Mouse (Mus musculus) adrenal gland, postnatal 25 days (tissue): ENCODE measurements at regions not wholly inside any gene's neighbourhood (a gene's known extent, or its start where the extent isn't known, plus 50 kb on each side); places are given as distances from the start of the nearest gene placed in this dataset.

Experiments
- DNase-seq: peaks from one replicate; pipeline ENCODE4 v3.0.0; 2021; ENCODE audit warnings: mixed read lengths

DNA sequence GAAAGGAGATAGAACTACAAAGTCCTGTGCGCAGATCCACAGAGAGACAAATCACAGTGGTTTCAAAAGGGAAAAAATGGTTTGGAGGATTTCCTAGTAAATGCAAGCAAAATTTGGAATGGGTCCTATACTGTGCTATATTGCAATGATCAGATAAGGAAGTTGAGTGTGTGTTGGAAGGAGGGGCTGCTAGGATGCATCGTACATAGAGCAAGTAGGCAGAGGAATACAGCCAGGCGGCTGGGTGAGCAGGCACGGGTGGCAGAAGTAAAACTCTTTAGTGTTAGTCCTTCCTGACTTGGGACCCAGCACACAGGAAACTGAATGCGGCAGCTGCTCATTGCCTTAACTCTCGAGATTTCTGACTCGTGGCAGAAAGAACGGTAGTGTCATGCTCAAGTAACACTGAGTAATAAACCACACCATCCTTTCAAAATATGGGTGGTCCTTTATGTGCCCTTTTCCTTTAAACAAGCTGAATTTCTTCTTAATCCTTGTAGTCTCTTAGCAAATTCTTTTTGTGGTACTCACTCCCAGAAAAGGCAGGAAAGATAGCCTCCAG, 87.0 kb upstream of the Itprid2 start:
- no peak for DNase-seq

- no peak for DNase-seq
Measured at GRCm38 (mm10) chr2:79549781-79550180, 85.4 kb upstream of the Itprid2 start.

- DNase-seq = no peak
Measured at GRCm38 (mm10) chr2:79550432-79550831, 84.7 kb upstream of the Itprid2 start.

DNA sequence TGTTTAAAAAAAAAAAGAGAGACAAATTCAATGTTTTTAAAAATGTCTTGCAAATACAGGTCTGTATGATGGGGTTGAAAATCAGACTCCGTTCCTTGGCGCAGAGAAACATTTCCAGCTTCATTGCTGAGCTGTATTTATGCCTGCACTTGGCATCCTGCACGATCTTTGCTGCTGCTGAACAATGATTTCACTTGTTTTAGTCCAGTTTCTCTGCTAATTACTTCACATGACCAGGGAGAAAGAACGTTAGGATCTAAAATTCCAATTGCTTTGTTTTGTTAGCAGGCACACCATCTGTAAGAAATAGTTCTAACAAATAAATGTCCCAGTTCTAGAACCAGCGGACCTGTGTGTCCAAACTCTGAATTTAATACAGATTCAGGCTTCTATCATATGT, 82.7 kb upstream of the Itprid2 start:
- no peak for DNase-seq

- no peak for DNase-seq
Measured at GRCm38 (mm10) chr2:79555395-79555794, 79.8 kb upstream of the Itprid2 start.

DNA sequence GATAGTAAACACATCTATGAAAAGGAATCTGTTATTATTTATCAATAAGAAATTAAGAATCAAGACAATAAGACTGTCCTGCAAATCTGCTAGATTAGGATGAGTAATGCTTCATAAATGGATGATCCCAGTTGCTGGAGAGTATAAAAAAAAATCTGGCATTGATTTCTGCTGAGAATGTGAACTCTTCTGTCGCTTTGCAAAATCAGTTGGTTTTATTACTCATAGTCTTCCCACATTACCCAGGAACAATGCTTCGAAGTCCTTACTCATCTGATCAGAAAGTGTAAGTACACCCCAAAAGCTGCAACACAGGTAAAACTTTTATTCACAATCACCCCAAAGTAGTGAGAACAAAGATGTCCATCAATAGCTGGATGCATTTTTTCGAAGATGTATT, 77.8 kb upstream of the Itprid2 start:
- no peak for DNase-seq

DNA sequence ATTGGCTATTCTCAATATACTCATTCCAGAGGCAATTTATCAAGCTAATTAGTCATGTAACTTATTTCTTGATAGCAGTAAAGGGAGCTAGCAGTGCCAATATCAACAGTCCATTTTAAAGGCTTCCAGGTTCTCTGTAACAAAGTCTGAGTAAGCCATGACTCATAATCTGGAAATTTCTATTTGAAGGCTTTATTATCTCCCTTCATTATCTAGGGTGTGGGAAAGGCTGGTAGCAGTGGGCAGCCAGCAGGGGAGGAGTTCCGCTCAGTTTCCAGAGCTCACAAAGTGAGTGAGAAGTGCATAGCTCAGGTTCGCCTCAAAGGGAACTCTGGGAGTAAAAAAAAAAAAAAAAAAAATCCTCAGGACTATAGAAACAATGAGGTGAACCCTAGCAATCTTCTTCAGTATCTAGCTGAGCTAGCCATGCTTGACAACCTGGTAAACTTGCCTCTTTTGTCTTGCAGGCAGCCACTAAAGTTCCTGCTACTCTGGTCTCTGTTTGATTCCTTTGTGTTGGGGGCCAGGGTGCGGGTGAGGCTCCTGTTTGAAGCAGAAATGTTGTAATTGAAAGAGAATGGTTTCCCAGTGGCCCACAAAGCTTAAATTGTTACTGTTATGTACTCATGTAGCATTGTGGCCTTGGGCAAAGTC, 68.7 kb upstream of the Itprid2 start:
- DNase-seq = no peak

DNA sequence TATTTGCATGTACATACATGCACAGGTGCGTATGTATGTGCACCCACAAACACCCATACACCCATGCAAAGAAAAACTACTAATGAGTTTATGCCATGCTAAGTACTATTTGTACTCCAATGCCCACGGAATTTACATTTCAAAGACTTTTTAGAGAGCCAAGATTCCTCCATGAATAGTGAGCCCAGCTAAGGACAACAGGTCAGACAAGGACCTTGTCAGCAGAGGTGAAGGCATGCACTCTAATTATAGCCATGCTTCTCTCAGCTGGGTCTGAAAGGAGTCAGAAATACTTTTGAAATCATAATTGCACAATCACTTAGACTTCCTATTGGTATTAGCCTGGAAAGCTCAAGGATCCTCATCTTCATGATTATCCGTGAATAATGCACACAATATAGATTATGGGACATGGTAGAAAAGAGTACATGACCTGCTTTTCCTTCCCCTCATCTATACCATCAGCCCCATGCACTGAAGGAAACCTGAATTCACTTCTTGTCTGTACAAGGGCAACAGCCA, 67.7 kb upstream of the Itprid2 start:
- DNase-seq = no peak

DNA sequence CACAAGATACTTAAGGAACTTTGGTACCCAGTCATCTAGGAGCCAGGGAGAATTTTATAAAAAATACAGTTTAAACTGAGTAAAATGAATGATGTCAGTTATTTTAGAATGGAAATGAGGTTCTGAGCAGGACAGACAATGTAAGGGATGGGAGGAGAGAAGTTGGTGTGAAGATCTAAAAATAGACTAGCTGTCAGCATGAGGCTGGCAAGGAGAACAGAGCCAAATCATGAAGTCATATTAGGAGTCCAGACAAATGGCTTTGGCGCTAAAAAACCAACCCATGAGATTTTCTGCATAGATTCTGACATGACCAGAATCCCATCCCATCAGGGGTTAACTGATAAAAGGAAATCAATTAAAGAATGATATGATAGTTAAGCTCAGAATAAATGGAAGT, 65.5 kb upstream of the Itprid2 start:
- DNase-seq = no peak

GRCm38 (mm10) chr2:79571910-79572309, 63.2 kb upstream of the Itprid2 start:
- no peak for DNase-seq

DNA sequence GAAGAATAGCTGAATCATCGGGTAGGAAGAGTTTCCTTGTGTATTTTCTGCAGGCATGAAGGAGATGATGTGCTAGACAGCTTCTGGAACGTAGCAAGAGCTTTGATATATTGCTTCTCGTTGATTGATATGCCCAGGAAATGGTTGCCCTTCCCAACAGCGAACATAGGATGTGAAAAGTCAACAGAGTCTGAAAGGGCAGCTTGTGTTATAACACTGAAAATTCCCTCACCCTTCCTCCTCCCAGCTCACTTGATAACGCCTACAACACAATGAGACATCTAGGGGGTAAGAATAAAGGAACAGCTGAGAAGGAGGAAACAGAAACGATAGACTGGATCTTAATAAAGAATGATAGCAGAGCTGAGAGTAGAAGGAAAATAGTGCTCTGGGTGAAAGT, 60.1 kb upstream of the Itprid2 start:
- no peak for DNase-seq

DNA sequence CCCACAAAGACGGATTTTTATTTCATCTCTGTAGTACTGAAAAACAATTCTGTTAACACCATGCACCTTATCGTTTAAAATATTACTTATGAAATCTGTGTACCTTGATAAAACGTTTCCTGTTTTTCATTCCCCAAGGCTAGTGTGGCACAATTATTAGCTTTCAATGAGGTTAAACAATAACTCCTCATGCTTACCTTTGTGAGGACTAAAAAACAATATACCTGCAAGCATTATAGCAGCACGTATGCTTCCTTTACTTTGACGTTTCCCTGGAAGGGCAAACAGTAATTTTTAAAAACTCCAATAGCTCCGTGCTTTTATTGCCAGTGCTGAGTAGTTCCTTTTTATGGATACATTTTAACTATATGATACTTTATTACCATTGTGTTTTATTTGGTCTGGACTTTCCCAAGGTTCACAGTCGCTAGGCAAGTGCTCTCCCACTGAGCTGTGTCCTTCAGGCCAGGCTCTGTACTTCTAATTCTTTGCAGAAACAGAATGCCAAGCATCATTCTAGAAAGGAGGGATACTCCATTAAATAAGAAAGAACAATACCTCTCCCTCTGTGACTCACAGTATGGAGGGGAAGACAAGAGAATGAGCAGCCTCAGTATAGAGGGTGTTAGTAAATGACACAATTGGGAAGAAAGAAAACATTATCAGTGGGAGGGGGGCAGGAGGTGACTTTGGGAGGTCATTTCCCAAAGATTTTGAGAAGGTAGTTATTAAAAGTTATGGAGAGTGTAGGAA, 50.0 kb upstream of the Itprid2 start:
- DNase-seq = no peak
